Mouse (Mus musculus) testis, adult 2 months (tissue): ENCODE measurements around the gene Lmnb2.

ENCODE experiments used
- CTCF ChIP-seq: fragments of 200-500 bp; IDR thresholded peaks from 2 replicates; pipeline ENCODE4 v1.5.1; 2012; ENCODE audit warnings: low read depth, mild to moderate bottlenecking, inconsistent platforms, low read length, moderate library complexity; ENCODE audit not compliant: control insufficient read depth, insufficient read depth, insufficient replicate concordance
- POLR2A ChIP-seq: fragments of 200-500 bp; IDR thresholded peaks from 2 replicates; pipeline ENCODE4 v1.6.1; 2012; ENCODE audit warnings: low read depth, mild to moderate bottlenecking, inconsistent platforms, low read length, moderate library complexity; ENCODE audit not compliant: control insufficient read depth

DNA sequence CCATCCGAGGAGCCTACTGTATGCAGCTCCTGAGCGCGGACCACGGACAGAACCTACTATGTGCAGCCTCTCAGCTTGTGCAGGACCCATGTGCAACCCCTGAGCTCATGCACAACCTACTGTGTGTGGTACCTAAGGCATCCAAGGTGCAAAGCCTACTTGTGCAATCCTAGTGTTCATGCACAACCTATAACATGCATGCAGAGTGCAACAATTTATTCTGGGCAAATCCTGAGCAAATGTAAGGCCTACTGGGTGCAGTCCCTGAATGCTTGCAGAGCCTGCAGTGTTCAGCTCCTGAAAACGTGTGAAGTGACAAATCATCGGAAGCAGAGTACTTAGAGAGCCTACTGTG is 18.7 kb upstream of the Lmnb2 start:
- TF ChIP-seq CTCF (no peak), POLR2A (no peak)
